Mouse (Mus musculus) adrenal gland, postnatal 0 days (tissue): ENCODE data around the gene Gm43191. TPM values are rescaled to one million over a fixed set of nuclear protein-coding genes. Genes with fewer than 3 reads are reported as not detected.

ENCODE experiments used
- polyA plus RNA-seq: library from polyadenylated mRNA; unstranded; fragments of >200 nt; fragmentation: Nextera tagmentation; extraction: Ambion mirVana; gene quantifications from 2 replicates; pipeline ENCODE4 v1.2.1, GENCODE M21; 2015

The Gm43191 gene
- polyA plus RNA-seq = not detected in 2 replicates

DNA sequence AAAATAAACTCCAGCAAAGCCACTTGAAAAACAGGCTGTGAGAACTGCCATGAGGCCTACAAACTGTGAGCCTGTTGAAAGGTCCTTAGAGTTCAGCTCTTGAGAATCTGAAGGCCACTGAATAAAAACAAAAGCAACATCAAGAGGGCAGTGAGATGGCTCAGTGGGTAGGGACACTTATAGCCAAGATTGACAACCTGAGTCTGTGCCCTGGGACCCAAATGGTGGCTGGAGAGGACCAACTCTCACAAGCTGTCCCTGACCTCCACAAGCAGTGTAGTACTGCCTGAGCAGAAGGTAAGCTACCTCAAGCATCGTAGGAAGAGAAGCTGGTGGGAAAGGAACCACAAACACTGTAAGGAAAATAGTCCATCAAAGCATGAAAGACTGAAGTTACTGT, at the start of gene Gm43191:
Gm43191 (minus strand) TSS at position 101 of the 400 bp plus-strand sequence.

DNA sequence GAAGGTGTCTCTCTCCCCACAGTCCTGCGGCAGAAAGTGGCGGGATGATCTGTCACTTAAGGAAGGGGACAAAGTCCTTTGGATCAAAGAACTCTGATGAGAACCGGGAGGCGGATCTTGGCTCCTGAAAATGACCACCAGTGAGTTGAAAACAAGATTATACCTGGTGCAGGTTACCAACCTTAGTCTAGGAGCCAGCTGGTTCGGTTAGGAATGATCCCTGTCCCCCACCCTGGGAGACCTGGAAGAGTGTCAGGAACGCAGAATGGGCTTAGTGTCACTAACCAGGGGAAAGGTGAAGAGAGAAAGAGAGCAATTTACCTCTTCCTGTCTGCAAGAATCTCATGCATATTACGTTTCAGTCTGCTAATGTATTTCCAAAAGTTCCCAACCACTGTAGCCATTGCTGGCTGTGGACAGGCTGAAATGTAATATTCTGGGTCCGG, 31.4 kb upstream of the Gm43191 start, which contains the start of gene Slc35a3:
Slc35a3 (minus strand) TSS at position 396 of the 446 bp plus-strand sequence.

DNA sequence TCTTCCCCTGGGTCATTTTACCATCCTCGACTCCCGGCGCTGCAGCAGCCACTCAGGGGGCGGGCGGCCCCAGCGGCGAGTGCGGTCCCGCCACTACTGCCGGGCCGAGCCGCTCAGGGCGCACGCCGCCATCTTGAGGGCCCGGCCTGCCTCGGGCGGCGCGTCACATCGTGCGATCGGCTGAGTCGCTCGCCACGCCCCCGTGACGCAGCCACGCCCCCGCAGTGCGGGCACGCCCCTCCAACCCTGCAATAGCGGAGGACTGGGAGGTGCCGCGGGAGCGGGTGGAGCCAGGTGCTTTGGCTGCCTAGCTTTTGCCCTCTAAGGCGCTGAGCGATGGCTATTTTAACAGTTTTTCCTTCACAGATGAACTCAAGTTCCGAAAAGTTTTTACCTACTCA, 18.6 kb downstream of the Gm43191 start, which contains the start of gene Mfsd14a:
Mfsd14a (minus strand) TSS at position 215 of the 401 bp plus-strand sequence.

DNA sequence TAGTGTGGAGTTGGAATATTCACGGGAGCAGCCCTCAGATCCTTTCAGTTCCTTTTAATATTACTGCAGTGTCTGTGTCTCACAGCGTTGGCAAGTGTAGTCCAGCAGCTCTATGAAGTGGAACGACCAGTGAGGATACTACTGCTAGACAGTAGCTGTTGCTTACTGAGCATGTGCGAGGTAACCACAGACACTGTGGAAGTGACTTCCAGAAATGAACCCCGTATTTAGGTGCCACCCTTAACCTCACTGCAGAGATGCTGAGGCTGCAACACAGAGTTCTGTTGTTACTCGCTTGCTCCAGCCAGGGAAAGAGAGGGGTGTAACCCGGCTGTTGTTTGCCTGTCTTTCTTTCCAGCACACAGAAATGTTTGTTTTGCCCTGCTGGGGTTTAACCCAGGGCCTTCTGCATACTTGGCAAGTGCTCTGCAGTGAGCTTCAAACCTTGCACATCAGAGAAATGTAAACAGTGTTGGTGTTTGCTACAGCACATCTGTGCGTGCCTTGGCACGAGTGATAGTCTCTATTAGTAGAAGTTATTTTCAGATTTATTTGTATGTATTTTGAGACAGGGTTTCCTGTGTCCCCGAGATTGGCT, 66.7 kb downstream of the Gm43191 start, which contains the start of gene Trmt13:
Trmt13 (minus strand) TSS at position 293 of the 598 bp plus-strand sequence.

DNA sequence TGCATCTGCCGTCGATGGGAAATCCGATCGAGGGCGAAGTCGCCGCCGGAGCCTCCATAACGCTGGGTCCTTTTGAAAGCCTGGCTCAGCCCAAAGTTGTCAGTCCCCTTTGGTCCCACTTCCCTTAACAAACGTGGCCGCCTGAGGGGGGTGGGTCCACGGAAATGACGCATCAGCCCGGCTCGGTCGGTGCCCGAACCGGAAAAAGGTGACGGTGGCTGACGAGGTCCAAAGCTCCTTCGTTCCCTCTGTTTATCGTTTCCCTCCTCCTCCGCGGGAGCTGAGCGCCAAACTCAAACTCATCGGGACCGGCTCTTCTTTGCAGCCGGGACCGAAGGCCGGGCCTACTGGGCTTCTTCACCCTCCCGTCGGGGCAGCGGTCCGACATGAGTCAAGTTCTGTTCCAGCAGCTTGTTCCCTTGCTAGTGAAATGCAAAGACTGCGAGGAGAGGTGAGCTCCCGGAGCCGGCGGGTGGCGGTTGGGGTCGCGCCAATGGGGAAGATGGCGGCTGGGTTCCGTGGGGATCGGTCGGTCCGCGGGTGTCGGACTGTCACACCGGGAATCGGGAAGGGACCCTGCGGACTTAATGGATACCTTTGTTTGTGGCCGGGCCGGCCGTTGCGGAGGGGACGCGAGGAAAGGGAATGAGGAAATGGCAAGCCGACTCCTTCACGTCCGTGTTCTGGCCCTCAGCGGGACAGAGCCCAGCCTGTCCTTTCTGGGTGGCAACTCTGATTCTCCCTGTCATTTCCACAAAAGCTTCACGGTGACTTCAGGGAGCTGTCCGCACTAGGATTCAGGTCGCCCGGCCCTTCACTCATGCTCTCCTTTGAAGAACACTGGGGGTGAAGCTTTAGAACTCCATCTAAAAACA, 86.1 kb downstream of the Gm43191 start, which contains the start of gene Sass6:
Sass6 (plus strand) TSS at position 255 of the 875 bp plus-strand sequence.

Other genes with a start within 250 kb of the Gm43191 start
- gene Rtca, start 173.1 kb downstream of the Gm43191 start, polyA plus RNA-seq = 58.8 and 72.9 TPM in 2 replicates
- 11.2 and 24.2 TPM in 2 replicates for gene Dbt, start 168.2 kb downstream of the Gm43191 start, polyA plus RNA-seq
- 1.1 and 1.4 TPM in 2 replicates for gene Lrrc39, start 118.3 kb downstream of the Gm43191 start, polyA plus RNA-seq
- gene Sass6, start 86.3 kb downstream of the Gm43191 start, polyA plus RNA-seq = 6.4 and 6.9 TPM in 2 replicates
- 11.8 and 17.6 TPM in 2 replicates for gene Trmt13, start 66.7 kb downstream of the Gm43191 start, polyA plus RNA-seq
- gene Mfsd14a, start 18.6 kb downstream of the Gm43191 start, polyA plus RNA-seq = 46.6 and 69.5 TPM in 2 replicates
- 7.0 and 7.4 TPM in 2 replicates for gene Slc35a3, start 31.6 kb upstream of the Gm43191 start, polyA plus RNA-seq
- 9.5 and 13.5 TPM in 2 replicates for gene Agl, start 126.9 kb upstream of the Gm43191 start, polyA plus RNA-seq
- 9.9 and 16.7 TPM in 2 replicates for gene Frrs1, start 178.2 kb upstream of the Gm43191 start, polyA plus RNA-seq